Mouse (Mus musculus) c-Kit-positive CD71-positive TER-119-positive erythroid progenitor cells, embryonic 14.5 days (primary cell): ENCODE measurements at regions not wholly inside any gene's neighbourhood (a gene's known extent, or its start where the extent isn't known, plus 50 kb on each side); places are given as distances from the start of the nearest gene placed in this dataset.

Experiments
- DNase-seq: peaks from one replicate; pipeline ENCODE4 v3.0.0-alpha.2; 2013; ENCODE audit warnings: low spot score

GRCm38 (mm10) chr11:44156490-44157345, 243.1 kb upstream of the Il12b start:
- no peak for DNase-seq

GRCm38 (mm10) chr11:44158236-44158635, 241.6 kb upstream of the Il12b start:
- no peak for DNase-seq

GRCm38 (mm10) chr11:44161734-44162418, 238.0 kb upstream of the Il12b start:
- DNase-seq, result no peak

- DNase-seq, result no peak
Measured at GRCm38 (mm10) chr11:44163049-44163448, 236.8 kb upstream of the Il12b start.

GRCm38 (mm10) chr11:44163748-44164147, 236.1 kb upstream of the Il12b start:
- no peak for DNase-seq

- DNase-seq, result no peak
Measured at GRCm38 (mm10) chr11:44164186-44164585, 235.7 kb upstream of the Il12b start.

GRCm38 (mm10) chr11:44167724-44168500, 232.0 kb upstream of the Il12b start:
- no peak for DNase-seq

- DNase-seq, result no peak
Measured at GRCm38 (mm10) chr11:44172478-44172877, 227.4 kb upstream of the Il12b start.

GRCm38 (mm10) chr11:44173196-44173595, 226.7 kb upstream of the Il12b start:
- no peak for DNase-seq

- no peak for DNase-seq
Measured at GRCm38 (mm10) chr11:44174548-44174947, 225.3 kb upstream of the Il12b start.

GRCm38 (mm10) chr11:44179711-44180110, 220.2 kb upstream of the Il12b start:
- no peak for DNase-seq

- DNase-seq, result no peak
Measured at GRCm38 (mm10) chr11:44183823-44184222, 216.0 kb upstream of the Il12b start.

GRCm38 (mm10) chr11:44185218-44185890, 214.5 kb upstream of the Il12b start:
- no peak for DNase-seq

GRCm38 (mm10) chr11:44188202-44188601, 211.7 kb upstream of the Il12b start:
- DNase-seq, result no peak

- DNase-seq, result no peak
Measured at GRCm38 (mm10) chr11:44193806-44194205, 206.1 kb upstream of the Il12b start.

GRCm38 (mm10) chr11:44202716-44203115, 197.1 kb upstream of the Il12b start:
- no peak for DNase-seq

GRCm38 (mm10) chr11:44204384-44204783, 195.5 kb upstream of the Il12b start:
- DNase-seq, result no peak

- DNase-seq, result no peak
Measured at GRCm38 (mm10) chr11:44206866-44207265, 193.0 kb upstream of the Il12b start.

- DNase-seq, result peak; percentile 1
Measured at GRCm38 (mm10) chr11:44211871-44212441, 187.9 kb upstream of the Il12b start.

GRCm38 (mm10) chr11:44214095-44214494, 185.8 kb upstream of the Il12b start:
- DNase-seq, result no peak

GRCm38 (mm10) chr11:44216346-44216745, 183.5 kb upstream of the Il12b start:
- no peak for DNase-seq

- DNase-seq, result no peak
Measured at GRCm38 (mm10) chr11:44219971-44220370, 179.9 kb upstream of the Il12b start.
